Mouse (Mus musculus): ENCODE data around the gene Selenom. TPM values are rescaled to one million over a fixed set of nuclear protein-coding genes. Genes with fewer than 3 reads are reported as not detected.

Gene Selenom
- 24.4 and 35.0 TPM in 2 replicates for polyA plus RNA-seq (2016; fragmentation: Nextera tagmentation; extraction: Ambion mirVana)

GRCm38 (mm10) chr11:3514529-3515054, at the start of gene Selenom:
Selenom (plus strand) TSS chr11:3514684.
- DNase-seq (ENCODE audit: low spot score): peak; percentile 85
- Histone ChIP-seq H3K36me3 (peaks cover 6% of the 10 kb centered on the region; the same call in 1 of the 2 replicates), H3K9me3 (replicated peaks) (no peaks in the 10 kb centered on the region), H3K27ac (peak within 1 kb of the TSS; percentile 75), H3K4me3 (peak within 1 kb of the TSS; percentile 61), H3K27me3 (ENCODE audit: low read depth, poor library complexity, severe bottlenecking) (peaks cover 44% of the 10 kb centered on the region), H3K4me1 (peaks cover 19% of the 10 kb centered on the region)
- WGBS: under 1% methylated on average over 26 of the region's 26 CpGs

GRCm38 (mm10) chr11:3471448-3471850, 43.0 kb upstream of the Selenom start:
- Histone ChIP-seq H3K36me3 (no peaks in the 10 kb centered on the region), H3K27ac (no peak overlapping the region), H3K9me3 (replicated peaks) (no peaks in the 10 kb centered on the region), H3K27me3 (ENCODE audit: low read depth, poor library complexity, severe bottlenecking) (no peaks in the 10 kb centered on the region), H3K4me3 (no peak overlapping the region), H3K4me1 (peaks cover 4% of the 10 kb centered on the region; the same call in 1 of the 2 replicates)
- no peak for DNase-seq (ENCODE audit: low spot score)
- WGBS: 28% methylated on average over 11 of the region's 11 CpGs

DNA sequence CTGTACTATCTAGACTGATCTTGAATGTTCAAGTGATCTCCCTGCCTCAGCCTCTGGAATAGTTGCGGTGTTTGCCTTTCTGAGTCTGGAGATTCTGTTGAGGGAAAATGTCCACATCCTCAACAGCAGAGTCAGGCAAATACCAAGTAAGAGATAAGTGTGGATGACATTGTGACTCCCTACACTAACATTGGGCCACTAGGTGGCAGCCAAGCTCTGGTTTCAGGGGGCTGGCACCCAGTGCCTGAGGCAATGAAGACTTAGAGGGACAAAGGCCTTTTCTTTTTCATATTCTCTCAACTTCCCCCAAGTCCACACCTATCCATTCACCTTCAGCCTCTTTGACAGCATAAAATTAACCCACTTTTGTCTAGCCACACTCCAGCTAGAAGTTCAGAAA, 42.0 kb upstream of the Selenom start:
- H3K4me1 ChIP-seq: peaks cover 4% of the 10 kb centered on the region; the same call in 1 of the 2 replicates
- no peaks in the 10 kb centered on the region for H3K9me3 ChIP-seq (replicated peaks)
- H3K27ac ChIP-seq: 0 out of 2 replicates have a peak overlapping the region, but pooled peaks have one; percentile 10
- H3K36me3 ChIP-seq: no peaks in the 10 kb centered on the region
- no peaks in the 10 kb centered on the region for H3K27me3 ChIP-seq (ENCODE audit: low read depth, poor library complexity, severe bottlenecking)
- no peak overlapping the region for H3K4me3 ChIP-seq
- 36% methylated on average over 1 of the region's 1 CpGs for WGBS
- DNase-seq (ENCODE audit: low spot score): peak; percentile 82

DNA sequence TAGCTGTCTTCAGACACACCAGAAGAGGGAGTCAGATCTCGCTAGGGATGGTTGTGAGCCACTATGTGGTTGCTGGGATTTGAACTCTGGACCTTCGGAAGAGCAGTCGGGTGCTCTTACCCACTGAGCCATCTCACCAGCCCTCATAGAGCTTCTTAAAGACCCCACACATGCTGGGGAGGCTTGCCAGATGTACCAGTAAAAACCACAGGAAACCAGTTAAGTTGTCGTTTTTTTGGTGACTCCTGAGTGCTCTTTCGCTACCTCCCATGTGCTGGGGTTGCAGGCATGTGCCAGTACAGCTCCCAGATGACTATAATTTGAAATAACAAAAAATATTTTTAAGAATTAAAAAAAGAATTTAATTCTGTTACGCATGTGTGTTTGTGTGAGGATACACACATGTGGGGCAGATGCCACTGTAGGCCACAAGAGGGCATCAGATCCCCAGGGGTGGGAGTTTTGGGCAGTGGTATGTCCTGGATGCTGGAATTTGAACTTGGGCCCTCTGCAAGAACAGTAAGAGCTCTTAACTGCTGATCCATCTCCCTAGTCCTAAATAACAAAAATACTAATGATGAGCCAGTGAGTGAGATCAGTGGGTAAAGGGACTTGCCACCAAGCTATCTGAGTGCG, 39.9 kb upstream of the Selenom start:
- no peaks in the 10 kb centered on the region for H3K36me3 ChIP-seq
- peaks cover 4% of the 10 kb centered on the region; the same call in 1 of the 2 replicates for H3K4me1 ChIP-seq
- H3K9me3 ChIP-seq (replicated peaks): no peaks in the 10 kb centered on the region
- H3K27me3 ChIP-seq (ENCODE audit: low read depth, poor library complexity, severe bottlenecking): no peaks in the 10 kb centered on the region
- WGBS: 86% methylated on average over 7 of the region's 7 CpGs
- no peak for DNase-seq (ENCODE audit: low spot score)
- H3K4me3 ChIP-seq: no peak overlapping the region
- no peak overlapping the region for H3K27ac ChIP-seq

DNA sequence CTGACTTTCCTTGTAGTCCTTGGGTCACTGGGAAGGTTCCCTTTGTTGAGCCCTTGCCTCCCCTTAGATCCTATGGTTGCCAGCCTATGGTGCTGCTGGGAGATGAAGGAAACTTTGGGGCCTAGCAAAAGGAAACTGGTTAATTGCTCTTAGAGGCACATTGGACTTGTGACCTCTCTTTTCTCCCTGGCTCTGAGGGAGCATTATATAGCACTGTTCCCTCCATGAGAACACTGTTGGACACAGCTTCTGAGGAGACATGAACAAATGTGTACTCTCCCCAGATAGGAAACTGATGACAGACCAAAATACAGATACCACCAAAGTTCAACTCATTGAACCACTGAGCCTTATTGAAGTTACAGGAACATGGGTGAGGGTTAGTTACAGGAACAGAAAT, 39.0 kb upstream of the Selenom start:
- no peaks in the 10 kb centered on the region for H3K27me3 ChIP-seq (ENCODE audit: low read depth, poor library complexity, severe bottlenecking)
- DNase-seq (ENCODE audit: low spot score): no peak
- H3K36me3 ChIP-seq: no peaks in the 10 kb centered on the region

DNA sequence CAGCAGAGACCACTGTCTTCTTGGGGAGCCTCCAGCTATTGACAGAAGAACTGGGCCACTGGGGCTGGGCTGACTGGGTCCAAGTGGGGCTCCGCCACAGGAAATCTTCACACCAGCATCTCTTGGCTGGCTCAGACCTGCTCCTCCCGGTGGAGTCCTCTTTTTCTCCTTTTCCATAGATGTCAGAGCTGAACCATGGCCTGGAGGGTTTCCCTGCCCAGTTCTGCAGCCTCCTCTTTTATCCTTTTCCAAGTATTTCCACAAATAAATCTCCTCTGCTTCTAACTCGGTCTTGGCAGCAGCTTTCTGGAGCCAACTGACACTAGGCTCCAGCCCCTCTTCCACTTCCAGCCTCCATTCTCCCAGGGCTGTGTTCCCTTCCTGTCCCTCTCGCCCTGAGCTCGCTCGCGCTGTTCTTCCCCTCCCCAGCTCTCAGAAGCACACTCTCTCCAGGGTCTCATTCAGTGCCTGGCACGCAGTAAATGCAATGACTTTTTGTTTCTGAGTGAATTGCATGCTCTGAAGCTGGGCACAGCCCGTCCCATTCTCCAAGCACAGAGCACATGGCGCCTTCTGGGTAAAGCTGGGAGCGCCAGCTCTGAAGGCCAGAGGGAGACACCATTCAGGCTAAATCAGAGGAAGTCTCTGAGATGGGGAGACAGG, 30.4 kb upstream of the Selenom start:
- Histone ChIP-seq H3K27me3 (ENCODE audit: low read depth, poor library complexity, severe bottlenecking) (no peaks in the 10 kb centered on the region), H3K4me1 (peaks cover 8% of the 10 kb centered on the region), H3K9me3 (replicated peaks) (no peaks in the 10 kb centered on the region), H3K36me3 (no peaks in the 10 kb centered on the region), H3K4me3 (no peak overlapping the region), H3K27ac (no peak overlapping the region)
- no peak for DNase-seq (ENCODE audit: low spot score)
- 73% methylated on average over 11 of the region's 11 CpGs for WGBS

More for the DNA sequence above, 39.0 kb upstream of the Selenom start:
- H3K9me3 ChIP-seq (replicated peaks): no peaks in the 10 kb centered on the region
- no peak overlapping the region for H3K4me3 ChIP-seq
- H3K4me1 ChIP-seq: peaks cover 4% of the 10 kb centered on the region; the same call in 1 of the 2 replicates
- H3K27ac ChIP-seq: no peak overlapping the region

- no peaks in the 10 kb centered on the region for H3K36me3 ChIP-seq
- peaks cover 8% of the 10 kb centered on the region for H3K4me1 ChIP-seq
- H3K4me3 ChIP-seq: no peak overlapping the region
- no peak overlapping the region for H3K27ac ChIP-seq
- no peaks in the 10 kb centered on the region for H3K9me3 ChIP-seq (replicated peaks)
- DNase-seq (ENCODE audit: low spot score): no peak
- WGBS: 84% methylated on average over 7 of the region's 7 CpGs
- H3K27me3 ChIP-seq (ENCODE audit: low read depth, poor library complexity, severe bottlenecking): no peaks in the 10 kb centered on the region
Observed at GRCm38 (mm10) chr11:3486349-3486748, 28.1 kb upstream of the Selenom start.

DNA sequence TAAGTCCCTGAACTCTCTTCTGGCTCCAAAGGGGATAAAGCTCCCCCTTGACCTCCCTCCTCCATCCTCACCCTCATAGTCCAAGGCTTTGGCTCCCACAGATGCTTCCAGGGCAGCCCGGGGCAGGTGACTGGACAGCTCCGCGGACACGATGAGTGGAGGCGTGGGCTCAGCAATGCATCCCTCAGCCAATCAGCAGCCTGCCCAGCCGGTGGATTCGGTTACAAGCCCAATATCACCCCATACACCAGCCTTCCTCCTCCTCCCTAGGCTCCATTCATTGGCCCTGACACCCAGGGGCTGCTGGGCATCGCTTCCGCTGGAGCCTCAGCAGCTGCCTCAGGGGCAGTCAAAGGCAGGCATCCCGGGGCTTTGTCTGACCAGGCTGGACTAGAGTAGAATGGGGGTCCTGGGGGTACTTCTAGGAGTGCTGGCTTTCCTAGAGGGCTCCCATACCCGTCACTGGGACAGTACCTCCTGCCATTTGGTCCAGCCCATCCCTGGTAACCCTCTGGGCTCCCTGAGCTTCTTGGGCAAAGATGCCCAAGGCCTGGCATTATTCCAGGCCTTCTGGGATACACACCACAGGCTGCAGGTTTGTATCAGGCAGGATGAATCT, 26.4 kb upstream of the Selenom start, which contains the start of gene Pla2g3:
TSS of gene Pla2g3 (plus strand) at position 333 of the 619 bp plus-strand sequence.
- no peaks in the 10 kb centered on the region for H3K36me3 ChIP-seq
- peak within 1 kb of the TSS; percentile 63 for H3K27ac ChIP-seq
- H3K27me3 ChIP-seq (ENCODE audit: low read depth, poor library complexity, severe bottlenecking): no peaks in the 10 kb centered on the region
- peaks cover 17% of the 10 kb centered on the region for H3K4me1 ChIP-seq
- H3K9me3 ChIP-seq (replicated peaks): no peaks in the 10 kb centered on the region
- DNase-seq (ENCODE audit: low spot score): peak; percentile 43
- H3K4me3 ChIP-seq: peak within 1 kb of the TSS; percentile 29
- WGBS: 19% methylated on average over 11 of the region's 11 CpGs

- 84% methylated on average over 5 of the region's 5 CpGs for WGBS
- Histone ChIP-seq H3K9me3 (replicated peaks) (no peaks in the 10 kb centered on the region), H3K27me3 (ENCODE audit: low read depth, poor library complexity, severe bottlenecking) (no peaks in the 10 kb centered on the region), H3K4me3 (no peak overlapping the region), H3K4me1 (peaks cover 17% of the 10 kb centered on the region), H3K36me3 (no peaks in the 10 kb centered on the region), H3K27ac (no peak overlapping the region)
- no peak for DNase-seq (ENCODE audit: low spot score)
Observed at GRCm38 (mm10) chr11:3489036-3489435, 25.4 kb upstream of the Selenom start.

DNA sequence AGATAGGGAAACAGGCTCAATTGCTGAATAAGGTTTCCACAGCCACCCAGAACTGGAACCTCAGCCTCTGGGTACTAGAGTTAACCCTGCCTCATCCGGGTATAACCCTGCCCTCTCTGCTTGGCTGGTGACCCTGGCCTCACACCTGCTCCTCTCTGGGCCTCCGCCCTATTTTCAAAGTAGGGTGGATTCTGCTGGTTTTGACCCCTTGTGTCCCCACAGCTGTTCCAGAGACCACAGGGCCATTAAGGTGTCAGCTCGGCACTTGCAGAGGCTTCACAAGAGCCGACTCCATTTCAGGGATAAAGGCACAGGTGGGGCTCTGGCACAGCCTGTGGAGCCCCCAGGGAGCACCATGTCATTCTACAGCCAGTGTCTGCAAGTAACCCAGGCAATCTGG, 21.7 kb upstream of the Selenom start:
- 56% methylated on average over 4 of the region's 4 CpGs for WGBS
- Histone ChIP-seq H3K27me3 (ENCODE audit: low read depth, poor library complexity, severe bottlenecking) (no peaks in the 10 kb centered on the region), H3K4me3 (no peak overlapping the region), H3K4me1 (peaks cover 22% of the 10 kb centered on the region), H3K9me3 (replicated peaks) (no peaks in the 10 kb centered on the region), H3K36me3 (no peaks in the 10 kb centered on the region), H3K27ac (no peak overlapping the region)
- DNase-seq (ENCODE audit: low spot score): no peak

GRCm38 (mm10) chr11:3494857-3495256, 19.6 kb upstream of the Selenom start:
- Histone ChIP-seq H3K27me3 (ENCODE audit: low read depth, poor library complexity, severe bottlenecking) (no peaks in the 10 kb centered on the region), H3K4me1 (peaks cover 15% of the 10 kb centered on the region), H3K27ac (peak overlapping the region; percentile 68), H3K36me3 (no peaks in the 10 kb centered on the region), H3K9me3 (replicated peaks) (no peaks in the 10 kb centered on the region), H3K4me3 (no peak overlapping the region)
- DNase-seq (ENCODE audit: low spot score): no peak
- 81% methylated on average over 17 of the region's 17 CpGs for WGBS

DNA sequence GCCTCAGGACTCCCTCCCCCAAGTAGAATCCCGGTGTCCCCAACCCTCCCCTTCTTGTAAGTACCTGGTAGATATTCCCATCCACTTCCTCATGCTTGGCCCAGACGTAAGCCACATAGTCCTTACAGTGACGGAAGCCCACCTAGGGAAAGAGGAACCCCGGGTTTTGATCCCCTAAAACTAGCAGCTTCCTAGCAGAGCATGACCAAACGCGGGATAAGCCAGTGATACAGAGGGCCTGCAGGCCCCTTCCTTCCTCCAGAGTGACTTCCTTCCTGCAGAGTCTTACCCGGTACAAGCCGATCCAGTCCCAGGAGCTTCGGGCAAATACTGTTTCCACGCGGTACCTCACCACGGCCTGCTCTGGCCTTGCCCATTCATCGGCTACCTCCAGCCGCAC, 19.0 kb upstream of the Selenom start:
- no peaks in the 10 kb centered on the region for H3K27me3 ChIP-seq (ENCODE audit: low read depth, poor library complexity, severe bottlenecking)
- no peaks in the 10 kb centered on the region for H3K9me3 ChIP-seq (replicated peaks)
- 89% methylated on average over 14 of the region's 14 CpGs for WGBS
- H3K4me1 ChIP-seq: peaks cover 15% of the 10 kb centered on the region
- H3K4me3 ChIP-seq: no peak overlapping the region
- H3K36me3 ChIP-seq: no peaks in the 10 kb centered on the region
- no peak for DNase-seq (ENCODE audit: low spot score)
- no peak overlapping the region for H3K27ac ChIP-seq

GRCm38 (mm10) chr11:3496756-3497155, 17.7 kb upstream of the Selenom start:
- peaks cover 15% of the 10 kb centered on the region for H3K4me1 ChIP-seq
- no peaks in the 10 kb centered on the region for H3K27me3 ChIP-seq (ENCODE audit: low read depth, poor library complexity, severe bottlenecking)
- H3K4me3 ChIP-seq: no peak overlapping the region
- no peaks in the 10 kb centered on the region for H3K9me3 ChIP-seq (replicated peaks)
- no peak overlapping the region for H3K27ac ChIP-seq
- 60% methylated on average over 5 of the region's 5 CpGs for WGBS
- no peaks in the 10 kb centered on the region for H3K36me3 ChIP-seq
- no peak for DNase-seq (ENCODE audit: low spot score)

All from limb, embryonic 10.5 days (tissue).